Mouse (Mus musculus): ENCODE data around the gene Dnajc5g.

GRCm38 (mm10) chr5:31123481-31123880, 17.4 kb downstream of the Dnajc5g start:
- no peak for TF ChIP-seq CTCF (IDR thresholded peaks at IDR 0.05)
- TF ChIP-seq EP300 (IDR thresholded peaks at IDR 0.05) = no peak

Data from lung, postnatal 0 days (tissue).